Mouse (Mus musculus) hindbrain, postnatal 0 days (tissue): Measurements from ENCODE around the gene Hormad1. TPM values are rescaled to one million over a fixed set of nuclear protein-coding genes. Genes with fewer than 3 reads are reported as not detected.

Source experiments
- ATAC-seq: fragments of 200-750 bp; cut with Nextera tagmentation; 2 replicates; pipeline ENCODE4 v1.8.0; 2017; ENCODE audit warnings: mild to moderate bottlenecking, moderate TSS enrichment, moderate library complexity
- DNase-seq: peaks from one replicate; pipeline ENCODE4 v3.0.0-alpha.2; 2015; ENCODE audit warnings: low spot score
- H3K27ac ChIP-seq: fragments of 300-500 bp; sonication (generic); 2 replicates; pipeline ENCODE4 v1.5.1; 2014; ENCODE audit warnings: mild to moderate bottlenecking
- H3K27me3 ChIP-seq: fragments of 300-500 bp; sonication (generic); 2 replicates; pipeline ENCODE4 v1.6.1; 2014; ENCODE audit warnings: low read length, mixed read lengths; ENCODE audit not compliant: insufficient read depth
- H3K36me3 ChIP-seq: fragments of 300-500 bp; sonication (generic); 2 replicates; pipeline ENCODE4 v1.6.1; 2014; ENCODE audit warnings: low read length, mixed read lengths; ENCODE audit not compliant: insufficient read depth
- H3K4me1 ChIP-seq: fragments of 300-500 bp; sonication (generic); 2 replicates; pipeline ENCODE4 v1.6.1; 2014; ENCODE audit warnings: antibody characterized with exemption, low read length, mixed read lengths; ENCODE audit not compliant: insufficient read depth
- H3K4me2 ChIP-seq: fragments of 300-500 bp; sonication (generic); 2 replicates; pipeline ENCODE4 v1.6.1; 2014; ENCODE audit warnings: low read depth, mild to moderate bottlenecking, low read length, moderate library complexity, mixed read lengths
- H3K4me3 ChIP-seq: fragments of 300-500 bp; sonication (generic); 2 replicates; pipeline ENCODE4 v1.5.1; 2014; ENCODE audit warnings: low read length
- H3K9ac ChIP-seq: fragments of 300-500 bp; sonication (generic); replicated peaks from 2 replicates; pipeline ENCODE4 v1.6.1; 2014; ENCODE audit warnings: mild to moderate bottlenecking, low read length, moderate library complexity, mixed read lengths
- H3K9me3 ChIP-seq: fragments of 300-500 bp; sonication (generic); 2 replicates; pipeline ENCODE4 v1.6.1; 2016; ENCODE audit warnings: low read length, mixed read lengths
- CTCF ChIP-seq: IDR thresholded peaks from 2 replicates; pipeline ENCODE4 v1.5.1; 2016; ENCODE audit warnings: antibody characterized with exemption, control low read depth, low read depth
- WGBS: fragments of 180-500 bp; shearing (Covaris S2); extraction: QIAGEN DNeasy Blood & Tissue Kit; methylation state at CpG from one replicate; pipeline ENCODE4 v1.1.7; 2014; 5-methylcytosine and 5-hydroxymethylcytosine counted together
- polyA plus RNA-seq: library from polyadenylated mRNA; unstranded; fragments of >200 nt; fragmentation: Nextera tagmentation; extraction: Ambion mirVana; gene quantifications from 2 replicates; pipeline ENCODE4 v1.2.1, GENCODE M21; 2015
- total RNA-seq: library from RNA; depleted of rRNA; stranded (reverse); fragments of >200 nt; gene quantifications from 2 replicates; pipeline ENCODE4 v1.2.3, GENCODE M21; 2014

Hormad1 gene
- total and polyA plus RNA-seq, 2 experiments from 2014 or later, result not detected

DNA sequence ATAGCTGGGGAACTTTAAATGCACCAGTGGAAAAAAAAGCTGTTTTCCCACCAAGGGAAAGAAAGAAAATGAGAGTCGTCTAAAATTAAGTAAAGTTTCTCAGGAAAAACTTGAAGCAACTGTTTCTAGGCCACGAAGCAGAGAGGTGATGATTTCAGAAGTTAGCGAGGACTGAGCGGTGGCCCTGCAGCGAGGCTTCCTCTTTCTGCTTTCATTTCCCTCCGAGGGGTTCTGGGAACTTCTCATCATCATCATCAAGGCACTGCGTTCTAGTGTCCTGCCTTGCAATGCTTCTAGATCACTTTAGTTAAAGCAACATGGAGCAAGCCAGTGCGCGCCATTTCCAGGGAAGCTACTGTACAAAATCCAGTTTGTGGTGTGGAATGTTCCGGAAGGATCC is 38.3 kb upstream of the Hormad1 start:
- H3K4me1 ChIP-seq, result no peaks in the 10 kb centered on the region
- H3K27ac ChIP-seq, result no peak overlapping the region
- no peaks in the 10 kb centered on the region for H3K27me3 ChIP-seq
- no peak overlapping the region for H3K4me2 ChIP-seq
- H3K9ac ChIP-seq, result no peak overlapping the region
- no peak overlapping the region for H3K4me3 ChIP-seq
- DNase-seq, result no peak
- no peaks in the 10 kb centered on the region for H3K36me3 ChIP-seq
- WGBS, result 90% methylated on average over 10 of the region's 10 CpGs
- H3K9me3 ChIP-seq, result no peaks in the 10 kb centered on the region
- no peak for TF ChIP-seq CTCF
- no peak for ATAC-seq

DNA sequence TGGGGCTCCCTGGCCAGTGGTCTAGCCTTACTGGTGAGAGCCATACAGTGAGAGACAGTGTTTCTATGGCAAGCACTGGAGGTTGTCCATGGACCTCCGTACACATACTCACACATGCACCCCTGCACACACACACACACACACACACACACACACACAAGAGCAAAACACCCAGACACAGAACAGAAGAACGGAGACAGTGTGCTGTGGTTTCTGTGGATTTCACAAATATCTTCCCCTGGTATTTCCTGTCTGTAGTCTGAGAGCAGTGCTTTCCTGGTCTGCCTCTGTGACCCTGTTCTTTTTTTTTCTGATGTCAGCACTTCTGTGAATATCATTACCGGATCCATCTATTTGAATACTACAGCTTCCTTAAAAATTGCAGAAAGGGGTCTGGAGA is 35.8 kb upstream of the Hormad1 start:
- H3K4me3 ChIP-seq, result no peak overlapping the region
- no peak overlapping the region for H3K9ac ChIP-seq
- no peaks in the 10 kb centered on the region for H3K36me3 ChIP-seq
- H3K4me2 ChIP-seq, result no peak overlapping the region
- H3K9me3 ChIP-seq, result no peaks in the 10 kb centered on the region
- no peak for TF ChIP-seq CTCF
- DNase-seq (no peak), ATAC-seq (no peak)
- no peaks in the 10 kb centered on the region for H3K27me3 ChIP-seq
- WGBS, result 75% methylated on average over 3 of the region's 3 CpGs
- H3K4me1 ChIP-seq, result no peaks in the 10 kb centered on the region
- no peak overlapping the region for H3K27ac ChIP-seq

DNA sequence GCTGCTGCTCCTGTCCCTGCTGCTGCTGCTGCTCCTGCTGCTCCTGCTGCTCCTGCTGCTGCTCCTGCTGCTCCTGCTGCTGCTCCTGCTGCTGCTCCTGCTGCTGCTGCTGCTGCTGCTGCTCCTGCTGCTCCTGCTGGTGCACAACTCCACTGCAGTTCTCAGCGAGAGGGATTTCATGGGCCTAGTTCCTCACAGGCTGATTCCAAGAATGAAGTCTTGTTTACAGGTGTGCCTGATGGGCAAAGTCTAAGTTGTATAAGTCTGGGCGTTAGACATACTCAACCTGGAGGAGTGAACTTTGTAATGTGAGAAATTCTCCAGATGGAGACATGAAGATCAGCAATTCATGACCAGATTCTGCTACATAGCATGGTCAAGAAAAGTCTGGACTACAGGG is 34.8 kb upstream of the Hormad1 start:
- no peak for ATAC-seq
- Histone ChIP-seq H3K27me3 (no peaks in the 10 kb centered on the region), H3K4me2 (no peak overlapping the region), H3K27ac (no peak overlapping the region), H3K4me1 (no peaks in the 10 kb centered on the region), H3K9me3 (no peaks in the 10 kb centered on the region), H3K9ac (no peak overlapping the region), H3K36me3 (no peaks in the 10 kb centered on the region), H3K4me3 (no peak overlapping the region)
- DNase-seq, result no peak
- 80% methylated on average over 2 of the region's 2 CpGs for WGBS
- no peak for TF ChIP-seq CTCF

DNA sequence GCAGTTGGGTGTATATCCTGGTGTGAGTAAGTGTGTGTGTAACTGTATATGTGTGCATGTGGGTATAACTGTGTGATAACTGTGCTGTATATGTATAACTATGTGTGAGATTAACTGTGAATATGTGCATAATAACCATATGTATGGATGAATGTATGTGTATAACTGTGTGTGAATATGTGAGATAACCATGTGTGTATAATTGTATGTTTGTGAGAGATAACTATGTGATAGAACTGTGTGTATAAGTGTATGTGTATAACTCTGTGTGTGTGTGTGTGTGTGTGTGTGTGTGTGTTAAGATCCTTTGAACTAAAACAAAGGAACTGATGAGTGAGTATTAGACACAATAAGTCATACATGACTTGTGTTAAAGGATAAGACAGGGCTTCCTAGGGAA is 33.4 kb upstream of the Hormad1 start:
- no peak overlapping the region for H3K4me3 ChIP-seq
- no peak for DNase-seq
- H3K9ac ChIP-seq, result no peak overlapping the region
- no peak overlapping the region for H3K27ac ChIP-seq
- H3K27me3 ChIP-seq, result no peaks in the 10 kb centered on the region
- H3K4me2 ChIP-seq, result no peak overlapping the region
- H3K36me3 ChIP-seq, result no peaks in the 10 kb centered on the region
- no peak for ATAC-seq
- H3K9me3 ChIP-seq, result no peaks in the 10 kb centered on the region
- no peak for TF ChIP-seq CTCF
- H3K4me1 ChIP-seq, result no peaks in the 10 kb centered on the region

DNA sequence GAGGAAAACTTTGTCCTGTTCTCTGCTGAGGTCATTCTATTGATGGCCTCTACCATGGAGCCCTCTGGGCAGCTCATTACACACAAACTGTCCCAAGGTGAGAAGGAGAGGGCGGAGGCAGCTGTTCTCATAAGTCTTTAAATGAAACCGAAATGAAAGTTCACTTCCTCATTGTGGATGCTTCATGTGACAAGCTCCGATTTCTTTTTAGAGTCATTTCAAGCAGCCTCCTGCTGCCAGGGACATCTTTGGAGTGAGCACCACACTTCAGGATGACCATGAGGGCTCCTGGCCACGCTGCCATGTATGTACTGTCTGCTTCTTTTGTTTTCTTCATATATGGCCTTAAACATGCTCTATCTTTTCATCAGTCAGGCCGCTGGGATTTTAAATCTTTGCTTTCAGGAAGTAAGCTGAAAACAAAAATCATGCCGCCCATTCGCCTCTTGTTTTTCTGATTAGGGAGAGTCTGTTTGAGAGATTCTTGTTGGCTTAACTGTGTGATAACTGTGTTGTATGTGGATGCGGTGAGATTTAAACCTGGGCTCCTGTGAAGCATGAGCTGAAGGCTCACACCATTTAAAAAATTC is 32.8 kb upstream of the Hormad1 start, which contains the start of gene Ctss:
TSS of gene Ctss (plus strand) at position 165 of the 590 bp plus-strand sequence.
- no peak within 1 kb of the TSS for H3K4me3 ChIP-seq
- no peaks in the 10 kb centered on the region for H3K9me3 ChIP-seq
- 92% methylated on average over 8 of the region's 8 CpGs for WGBS
- no peak within 1 kb of the TSS for H3K4me2 ChIP-seq
- no peaks in the 10 kb centered on the region for H3K27me3 ChIP-seq
- no peaks in the 10 kb centered on the region for H3K4me1 ChIP-seq
- no peak for TF ChIP-seq CTCF
- no peak for DNase-seq
- no peak within 1 kb of the TSS for H3K27ac ChIP-seq
- H3K36me3 ChIP-seq, result no peaks in the 10 kb centered on the region
- no peak for ATAC-seq
- H3K9ac ChIP-seq, result no peak within 1 kb of the TSS

DNA sequence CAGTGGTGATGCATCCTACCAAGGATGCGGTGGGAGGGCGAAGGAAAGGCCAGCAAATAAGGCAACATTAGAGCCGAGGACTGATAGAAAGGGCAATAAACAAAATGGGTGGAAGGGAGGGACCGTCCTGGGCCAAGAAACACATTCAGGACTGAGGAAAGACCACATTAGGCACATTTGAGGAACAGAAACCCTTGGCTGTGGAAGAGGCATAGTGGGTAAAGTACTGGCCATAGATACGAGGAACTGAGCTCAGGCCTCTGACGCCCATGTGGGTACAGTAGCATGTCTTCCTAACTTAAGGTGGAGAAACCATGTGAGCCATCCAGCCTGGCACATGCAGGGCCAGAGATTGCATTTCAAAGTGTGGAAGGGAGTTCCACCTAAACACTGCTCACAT is 29.7 kb upstream of the Hormad1 start:
- no peaks in the 10 kb centered on the region for H3K9me3 ChIP-seq
- H3K4me2 ChIP-seq, result no peak overlapping the region
- H3K4me3 ChIP-seq, result no peak overlapping the region
- no peaks in the 10 kb centered on the region for H3K4me1 ChIP-seq
- H3K27me3 ChIP-seq, result no peaks in the 10 kb centered on the region
- H3K27ac ChIP-seq, result no peak overlapping the region
- 82% methylated on average over 6 of the region's 6 CpGs for WGBS
- no peaks in the 10 kb centered on the region for H3K36me3 ChIP-seq
- no peak for ATAC-seq
- no peak overlapping the region for H3K9ac ChIP-seq
- TF ChIP-seq CTCF, result no peak
- DNase-seq, result no peak

DNA sequence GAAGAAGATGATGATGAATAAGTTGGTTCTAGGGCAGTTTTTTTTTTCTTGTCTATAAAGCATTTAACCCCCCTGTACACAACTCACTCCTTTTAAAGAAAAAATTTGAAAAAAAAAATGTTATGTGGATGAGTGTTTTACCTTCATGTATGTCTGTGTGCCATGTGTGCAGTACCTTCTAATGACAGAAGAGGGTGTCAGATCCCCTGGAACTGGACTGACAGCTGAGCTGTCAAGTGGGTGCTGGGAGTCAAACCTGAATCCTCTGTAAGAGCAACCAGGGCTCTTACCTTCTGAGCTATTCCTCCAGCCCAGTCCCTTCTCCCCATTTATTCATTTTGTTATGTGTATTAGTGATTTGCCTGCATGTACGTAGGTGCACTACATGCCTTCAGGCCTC is 28.5 kb upstream of the Hormad1 start:
- ATAC-seq (no peak), DNase-seq (no peak)
- Histone ChIP-seq H3K4me2 (no peak overlapping the region), H3K4me1 (no peaks in the 10 kb centered on the region), H3K27me3 (no peaks in the 10 kb centered on the region), H3K9ac (no peak overlapping the region), H3K4me3 (no peak overlapping the region), H3K9me3 (no peaks in the 10 kb centered on the region), H3K36me3 (no peaks in the 10 kb centered on the region), H3K27ac (no peak overlapping the region)
- whole genome bisulfite sequencing, result 88% methylated on average over 1 of the region's 1 CpGs
- TF ChIP-seq CTCF, result no peak
